Mouse (Mus musculus) layer of hippocampus, postnatal 10 days (tissue): ENCODE results near the gene Cpt1b. TPM values are rescaled to one million over a fixed set of nuclear protein-coding genes. Genes with fewer than 3 reads are reported as not detected.
"Not testable (repeated sequence)": the region's sequence is repeated elsewhere in the genome, so short reads cannot be mapped to it uniquely, and the experiment has no call there.

Source experiments
- DNase-seq, 2 experiments: peaks; one replicate each; pipeline ENCODE4 v3.0.0; 2021; ENCODE audit warnings: low spot score in 2 of 2
- total RNA-seq, 2 experiments: library from RNA; stranded (reverse); gene quantifications; 2 replicates each; pipeline ENCODE4 v1.2.3; 2021

The Cpt1b gene
- total RNA-seq, 2 experiments from 2014 or later, result 3.9 to 4.5 TPM

GRCm38 (mm10) chr15:89434136-89434535 lies 8.5 kb upstream of the Cpt1b start:
- no peak for DNase-seq

GRCm38 (mm10) chr15:89432946-89433345 lies 7.3 kb upstream of the Cpt1b start:
- no peak for DNase-seq

GRCm38 (mm10) chr15:89431806-89432205 lies 6.1 kb upstream of the Cpt1b start:
- no peak for DNase-seq

- no peak for DNase-seq
Measured at GRCm38 (mm10) chr15:89431271-89431670, 5.6 kb upstream of the Cpt1b start.

- DNase-seq, result not testable (repeated sequence)
Measured at GRCm38 (mm10) chr15:89430771-89431170, 5.1 kb upstream of the Cpt1b start.

- DNase-seq, result no peak
Measured at GRCm38 (mm10) chr15:89430341-89430740, 4.7 kb upstream of the Cpt1b start.

- DNase-seq, result peak; percentile 86 to 90
Measured at GRCm38 (mm10) chr15:89429352-89430221, 3.9 kb upstream of the Cpt1b start, which contains the start of the genes C730034F03Rik, Gm44502 and Chkb. Gene C730034F03Rik, plus strand, starts transcription at chr15:89429589. Gene Gm44502, minus strand, starts transcription at chr15:89429696. Gene Chkb, minus strand, starts transcription at chr15:89429908.

- DNase-seq, result no peak
Measured at GRCm38 (mm10) chr15:89428821-89429351, 3.2 kb upstream of the Cpt1b start.

GRCm38 (mm10) chr15:89428136-89428790 lies 2.6 kb upstream of the Cpt1b start:
- no peak for DNase-seq

- no peak for DNase-seq
Measured at GRCm38 (mm10) chr15:89426716-89427115, 1.1 kb upstream of the Cpt1b start.

GRCm38 (mm10) chr15:89424621-89425020 lies 1.0 kb downstream of the Cpt1b start:
- no peak for DNase-seq

GRCm38 (mm10) chr15:89421938-89422337 lies 3.7 kb downstream of the Cpt1b start:
- DNase-seq, result no peak

- no peak for DNase-seq
Measured at GRCm38 (mm10) chr15:89415282-89415681, 10.4 kb downstream of the Cpt1b start.

- DNase-seq, result no peak
Measured at GRCm38 (mm10) chr15:89410118-89410517, 15.5 kb downstream of the Cpt1b start, which contains the start of gene Syce3. Gene Syce3, minus strand, starts transcription at chr15:89410503.

GRCm38 (mm10) chr15:89406691-89407090 lies 19.0 kb downstream of the Cpt1b start:
- no peak for DNase-seq

- DNase-seq, result no peak
Measured at GRCm38 (mm10) chr15:89404831-89405623, 20.6 kb downstream of the Cpt1b start.

- no peak for DNase-seq
Measured at GRCm38 (mm10) chr15:89402471-89402870, 23.2 kb downstream of the Cpt1b start.

GRCm38 (mm10) chr15:89399716-89400115 lies 25.9 kb downstream of the Cpt1b start:
- no peak for DNase-seq

- no peak for DNase-seq
Measured at GRCm38 (mm10) chr15:89398146-89398545, 27.5 kb downstream of the Cpt1b start.

- DNase-seq, result no peak
Measured at GRCm38 (mm10) chr15:89396883-89397282, 28.8 kb downstream of the Cpt1b start.

- DNase-seq, result no peak
Measured at GRCm38 (mm10) chr15:89390081-89390480, 35.6 kb downstream of the Cpt1b start.
